Mouse (Mus musculus) liver, postnatal 0 days (tissue): ENCODE results near the gene Kbtbd6. TPM values are rescaled to one million over a fixed set of nuclear protein-coding genes. Genes with fewer than 3 reads are reported as not detected.
"Not testable (repeated sequence)": the region's sequence is repeated elsewhere in the genome, so short reads cannot be mapped to it uniquely, and the experiment has no call there.

Source experiments
- ATAC-seq: fragments of 200-750 bp; cut with Nextera tagmentation; 2 replicates; pipeline ENCODE4 v1.8.0; 2017; ENCODE audit warnings: mild to moderate bottlenecking, moderate library complexity
- DNase-seq: peaks from one replicate; pipeline ENCODE4 v3.0.0-alpha.2; 2016
- H3K27ac ChIP-seq: fragments of 300-500 bp; sonication (generic); 2 replicates; pipeline ENCODE4 v1.5.1; 2014; ENCODE audit warnings: antibody characterized with exemption, moderate library complexity, mild to moderate bottlenecking, low read depth
- H3K27me3 ChIP-seq: fragments of 300-500 bp; sonication (generic); 2 replicates; pipeline ENCODE4 v1.6.1; 2014; ENCODE audit warnings: low read length, control low read depth, mixed read lengths; ENCODE audit not compliant: insufficient read depth
- H3K36me3 ChIP-seq: fragments of 300-500 bp; sonication (generic); replicated peaks from 2 replicates; pipeline ENCODE4 v1.6.1; 2014; ENCODE audit warnings: mild to moderate bottlenecking, control low read depth, low read length, moderate library complexity, mixed read lengths; ENCODE audit not compliant: insufficient read depth
- H3K4me1 ChIP-seq: fragments of 300-500 bp; sonication (generic); 2 replicates; pipeline ENCODE4 v1.6.1; 2014; ENCODE audit warnings: antibody characterized with exemption, mild to moderate bottlenecking, control low read depth; ENCODE audit not compliant: insufficient read depth
- H3K4me2 ChIP-seq: fragments of 300-500 bp; sonication (generic); 2 replicates; pipeline ENCODE4 v1.6.1; 2014; ENCODE audit warnings: low read depth, mild to moderate bottlenecking, low read length, moderate library complexity, mixed read lengths
- H3K4me3 ChIP-seq: fragments of 300-500 bp; sonication (generic); 2 replicates; pipeline ENCODE4 v1.5.1; 2014; ENCODE audit warnings: low read depth, low read length
- H3K9ac ChIP-seq: fragments of 300-500 bp; sonication (generic); replicated peaks from 2 replicates; pipeline ENCODE4 v1.6.1; 2014; ENCODE audit warnings: mild to moderate bottlenecking, moderate library complexity
- H3K9me3 ChIP-seq: fragments of 300-500 bp; sonication (generic); 2 replicates; pipeline ENCODE4 v1.6.1; 2016; ENCODE audit warnings: mild to moderate bottlenecking, control low read depth, low read length, mixed read lengths
- CTCF ChIP-seq: sonication (generic); IDR thresholded peaks from 2 replicates; pipeline ENCODE4 v1.5.1; 2016; ENCODE audit warnings: antibody characterized with exemption, low read depth
- EP300 ChIP-seq: IDR thresholded peaks from 2 replicates; pipeline ENCODE4 v1.6.1; 2016; ENCODE audit warnings: antibody characterized with exemption, low read depth, mild to moderate bottlenecking
- WGBS: fragments of 180-500 bp; shearing (Covaris S2); extraction: QIAGEN DNeasy Blood & Tissue Kit; methylation state at CpG from one replicate; pipeline ENCODE4 v1.1.7; 2014; ENCODE audit not compliant: insufficient replicate concordance; 5-methylcytosine and 5-hydroxymethylcytosine counted together
- polyA plus RNA-seq: library from polyadenylated mRNA; unstranded; fragments of >200 nt; fragmentation: Nextera tagmentation; extraction: Ambion mirVana; gene quantifications from 2 replicates; pipeline ENCODE4 v1.2.1, GENCODE M21; 2015

Kbtbd6 gene
- polyA plus RNA-seq, 1 experiment from 2014 or later, result 2.4 TPM

DNA sequence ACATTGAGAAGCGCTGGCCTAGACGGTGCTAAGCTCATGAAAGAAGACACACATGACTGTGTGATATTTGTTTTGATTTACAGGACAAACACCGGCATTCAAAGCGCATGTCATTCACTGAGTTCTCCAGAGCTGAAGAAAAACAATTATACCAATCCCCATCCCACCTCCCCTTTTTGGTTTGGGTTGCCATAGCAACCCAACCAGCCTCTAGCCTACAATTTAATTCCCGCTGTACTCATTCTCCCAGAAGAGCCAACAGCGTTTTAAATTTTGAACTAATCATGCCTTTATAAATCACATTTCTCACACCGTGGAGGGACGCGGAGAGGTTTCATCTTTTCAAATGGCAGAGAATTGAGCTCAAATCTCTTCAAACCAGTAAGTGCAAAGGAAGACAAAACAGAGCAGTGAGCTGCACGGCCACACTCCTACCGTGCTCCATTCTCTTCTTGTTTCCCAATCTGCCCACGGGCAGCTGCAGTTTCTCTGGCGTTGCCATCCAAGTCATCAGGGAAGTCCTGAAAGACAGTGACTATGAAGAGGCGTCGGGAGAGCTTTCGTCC lies 6.5 kb upstream of the Kbtbd6 start:
- no peak for TF ChIP-seq CTCF
- TF ChIP-seq EP300, result no peak

DNA sequence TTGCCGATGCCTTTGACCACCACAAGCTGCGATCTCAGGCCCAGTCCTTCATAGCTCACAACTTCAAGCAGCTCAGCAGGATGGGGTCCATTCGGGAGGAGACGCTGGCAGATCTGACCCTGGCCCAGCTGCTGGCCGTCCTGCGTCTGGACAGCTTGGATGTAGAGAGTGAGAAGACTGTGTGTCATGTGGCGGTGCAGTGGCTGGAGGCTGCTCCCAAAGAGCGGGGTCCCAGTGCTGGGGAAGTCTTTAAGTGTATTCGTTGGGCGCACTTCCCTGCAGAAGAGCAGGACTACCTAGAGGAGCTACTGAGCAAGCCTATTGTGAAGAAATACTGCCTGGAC lies 928 bp downstream of the Kbtbd6 start:
- not testable (repeated sequence) for ATAC-seq, H3K27ac ChIP-seq, H3K27me3 ChIP-seq, H3K4me3 ChIP-seq, DNase-seq, H3K36me3 ChIP-seq, H3K9ac ChIP-seq, H3K9me3 ChIP-seq, H3K4me1 ChIP-seq
- H3K4me2 ChIP-seq, result peak overlapping the region; percentile 45
- WGBS, result 96% methylated on average over 6 of the region's 10 CpGs

More for the DNA sequence above, 6.5 kb upstream of the Kbtbd6 start:
- Histone ChIP-seq H3K9me3 (no peaks in the 10 kb centered on the region), H3K9ac (no peak overlapping the region), H3K4me1 (no peaks in the 10 kb centered on the region), H3K36me3 (no peaks in the 10 kb centered on the region), H3K4me3 (no peak overlapping the region), H3K27ac (no peak overlapping the region), H3K27me3 (no peaks in the 10 kb centered on the region), H3K4me2 (no peak overlapping the region)
- no peak for DNase-seq
- no peak for ATAC-seq
- 74% methylated on average over 16 of the region's 16 CpGs for WGBS

DNA sequence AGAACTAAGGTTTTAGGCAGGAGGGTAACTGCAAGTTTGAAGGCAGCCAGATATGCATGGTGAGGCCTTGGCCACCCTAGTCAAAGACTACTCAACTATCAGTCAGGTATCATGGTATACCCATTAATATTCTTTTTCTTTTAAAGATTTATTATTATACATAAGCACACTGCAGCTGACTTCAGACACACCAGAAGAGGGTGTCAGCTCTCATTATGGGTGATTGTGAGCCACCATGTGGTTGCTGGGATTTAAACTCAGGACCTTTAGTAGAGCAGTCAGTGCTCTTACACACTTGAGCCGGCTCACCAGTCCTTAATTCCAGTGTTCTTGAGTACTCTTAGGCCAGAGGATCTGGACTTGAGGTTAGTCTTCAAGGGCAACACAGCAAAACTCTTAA lies 8.8 kb downstream of the Kbtbd6 start:
- ATAC-seq, result no peak
- Histone ChIP-seq H3K4me1 (no peaks in the 10 kb centered on the region), H3K27me3 (no peaks in the 10 kb centered on the region), H3K4me2 (no peak overlapping the region), H3K27ac (no peak overlapping the region), H3K4me3 (no peak overlapping the region), H3K36me3 (peaks cover 27% of the 10 kb centered on the region), H3K9me3 (no peaks in the 10 kb centered on the region), H3K9ac (no peak overlapping the region)
- DNase-seq, result no peak
- 88% methylated on average over 1 of the region's 1 CpGs for WGBS
- TF ChIP-seq CTCF (no peak), EP300 (no peak)

DNA sequence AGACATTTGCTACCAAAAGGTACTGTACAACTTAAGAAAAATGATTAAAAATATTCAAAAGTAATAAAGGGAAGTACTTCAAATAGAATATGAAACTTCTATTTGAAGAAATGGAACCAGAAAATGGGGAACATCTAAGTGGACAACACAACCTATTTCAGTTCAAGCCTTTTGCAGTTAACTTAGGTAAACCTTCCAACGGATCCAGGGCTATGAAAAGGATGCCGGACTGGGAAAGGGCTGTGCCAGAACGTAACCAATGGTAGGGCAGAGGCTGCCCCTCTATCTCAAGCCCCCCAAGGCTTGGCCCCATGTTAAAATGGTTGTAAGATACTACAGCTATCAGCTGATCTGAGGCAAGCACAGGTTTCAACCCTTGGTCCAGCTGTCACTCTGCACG lies 9.4 kb downstream of the Kbtbd6 start:
- Histone ChIP-seq H3K27ac (no peak overlapping the region), H3K4me1 (no peaks in the 10 kb centered on the region), H3K4me2 (no peak overlapping the region), H3K9ac (no peak overlapping the region), H3K27me3 (no peaks in the 10 kb centered on the region), H3K36me3 (peaks cover 32% of the 10 kb centered on the region), H3K9me3 (no peaks in the 10 kb centered on the region), H3K4me3 (no peak overlapping the region)
- DNase-seq, result no peak
- ATAC-seq, result no peak
- TF ChIP-seq EP300, result no peak
- no peak for TF ChIP-seq CTCF
- 92% methylated on average over 4 of the region's 4 CpGs for WGBS

DNA sequence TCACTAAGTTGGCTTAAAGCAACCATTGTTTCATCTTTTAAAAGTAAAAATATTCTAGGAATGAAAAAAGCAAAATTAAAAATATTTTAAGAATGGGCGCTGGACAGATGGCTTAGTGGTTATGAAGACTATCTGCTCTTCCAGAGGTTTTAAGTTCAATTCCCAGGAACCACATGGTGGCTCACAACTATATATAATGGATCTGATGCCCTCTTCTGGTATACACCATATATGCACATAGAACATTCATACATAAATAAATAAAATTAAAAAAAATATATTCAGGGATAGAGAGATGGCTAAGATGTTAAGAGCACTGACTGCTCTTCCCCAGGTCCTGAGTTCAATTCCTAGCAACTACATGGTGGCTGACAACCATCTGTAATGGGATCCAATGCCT lies 14.0 kb downstream of the Kbtbd6 start:
- no peak for TF ChIP-seq EP300
- TF ChIP-seq CTCF, result no peak
- no peak overlapping the region for H3K4me3 ChIP-seq
- no peaks in the 10 kb centered on the region for H3K9me3 ChIP-seq
- 83% methylated on average over 1 of the region's 1 CpGs for WGBS
- no peak overlapping the region for H3K4me2 ChIP-seq
- no peaks in the 10 kb centered on the region for H3K4me1 ChIP-seq
- H3K27me3 ChIP-seq, result no peaks in the 10 kb centered on the region
- DNase-seq (no peak), ATAC-seq (no peak)
- peaks cover 72% of the 10 kb centered on the region for H3K36me3 ChIP-seq
- no peak overlapping the region for H3K9ac ChIP-seq
- H3K27ac ChIP-seq, result no peak overlapping the region

DNA sequence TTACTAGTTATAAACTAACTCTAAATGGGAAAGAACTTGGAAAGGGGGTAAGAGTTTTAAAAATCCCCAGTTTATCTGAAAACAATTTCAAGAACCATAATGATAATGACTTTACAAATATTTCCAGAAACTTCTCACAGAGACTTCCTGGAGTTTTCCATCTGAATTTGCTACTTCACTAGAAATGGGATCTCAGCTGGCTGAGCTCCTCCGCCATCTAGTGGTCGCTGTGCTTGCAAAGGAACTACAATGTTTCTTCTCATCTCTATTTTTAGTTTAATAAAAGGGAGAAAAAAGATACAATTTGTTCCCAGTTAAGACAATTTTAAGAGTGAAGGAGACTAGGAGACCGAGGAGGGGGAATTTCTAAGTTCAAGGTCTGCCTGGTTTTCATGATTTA lies 16.0 kb downstream of the Kbtbd6 start:
- Histone ChIP-seq H3K9ac (no peak overlapping the region), H3K4me3 (no peak overlapping the region), H3K4me1 (no peaks in the 10 kb centered on the region), H3K27ac (no peak overlapping the region), H3K9me3 (no peaks in the 10 kb centered on the region), H3K4me2 (no peak overlapping the region), H3K27me3 (no peaks in the 10 kb centered on the region), H3K36me3 (peaks cover 81% of the 10 kb centered on the region)
- ATAC-seq (no peak), DNase-seq (peak; percentile 63)
- 26% methylated on average over 3 of the region's 3 CpGs for WGBS
- TF ChIP-seq EP300 (no peak), CTCF (peak; percentile 76)

DNA sequence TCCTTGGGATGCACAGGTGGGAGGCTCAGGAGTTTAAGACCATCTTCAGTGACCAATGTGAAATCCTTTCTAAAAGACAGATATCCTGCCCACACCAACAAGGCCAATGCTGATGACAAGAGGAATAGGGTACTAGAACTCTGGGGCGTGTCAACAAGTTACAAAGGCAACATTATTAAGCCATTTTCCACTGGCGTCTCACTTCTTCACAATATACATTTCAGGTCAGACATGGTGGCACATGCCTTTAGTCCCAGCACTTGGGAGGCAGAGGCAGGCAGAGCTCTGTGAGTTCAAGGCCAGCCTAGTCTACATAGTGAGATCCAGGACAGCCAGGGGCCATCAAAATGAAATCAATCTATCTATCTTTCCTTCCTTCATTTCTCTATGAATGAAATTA lies 21.7 kb downstream of the Kbtbd6 start:
- Histone ChIP-seq H3K4me3 (no peak overlapping the region), H3K36me3 (peaks cover 64% of the 10 kb centered on the region), H3K9me3 (no peaks in the 10 kb centered on the region), H3K4me1 (no peaks in the 10 kb centered on the region), H3K9ac (no peak overlapping the region), H3K27me3 (no peaks in the 10 kb centered on the region), H3K27ac (no peak overlapping the region), H3K4me2 (no peak overlapping the region)
- ATAC-seq, result no peak
- DNase-seq, result no peak
- WGBS, result 89% methylated on average over 2 of the region's 2 CpGs
- TF ChIP-seq CTCF (no peak), EP300 (no peak)
